Mouse (Mus musculus) spleen, postnatal 36 days (tissue): Measurements from ENCODE around the gene Sult3a2.
"Not testable (repeated sequence)": the region's sequence is repeated elsewhere in the genome, so short reads cannot be mapped to it uniquely, and the experiment has no call there.

Experiments
- DNase-seq, 2 experiments: peaks; one replicate each; pipeline ENCODE4 v3.0.0; 2022; ENCODE audit warnings: low spot score in 2 of 2, mixed read lengths in 1 of 2

The Sult3a2 gene

GRCm38 (mm10) chr10:33786604-33787003, at the start of gene Sult3a2:
Gene Sult3a2, minus strand, starts transcription at chr10:33786704.
- no peak for DNase-seq

- no peak for DNase-seq
Measured at GRCm38 (mm10) chr10:33820892-33821291, 34.4 kb upstream of the Sult3a2 start.

GRCm38 (mm10) chr10:33816923-33817322, 30.4 kb upstream of the Sult3a2 start:
- DNase-seq, result no peak

- no peak for DNase-seq
Measured at GRCm38 (mm10) chr10:33814266-33814665, 27.8 kb upstream of the Sult3a2 start.

GRCm38 (mm10) chr10:33811807-33812206, 25.3 kb upstream of the Sult3a2 start:
- DNase-seq, result no peak

GRCm38 (mm10) chr10:33797221-33797949, 10.9 kb upstream of the Sult3a2 start:
- DNase-seq, result not testable (repeated sequence)

GRCm38 (mm10) chr10:33796269-33796915, 9.9 kb upstream of the Sult3a2 start:
- DNase-seq, result not testable (repeated sequence)

- DNase-seq, result not testable (repeated sequence)
Measured at GRCm38 (mm10) chr10:33792166-33792565, 5.7 kb upstream of the Sult3a2 start.

- no peak for DNase-seq
Measured at GRCm38 (mm10) chr10:33787541-33787940, 1.0 kb upstream of the Sult3a2 start.

- DNase-seq, result not testable (repeated sequence)
Measured at GRCm38 (mm10) chr10:33735251-33735650, 51.3 kb downstream of the Sult3a2 start.

- DNase-seq, result no peak
Measured at GRCm38 (mm10) chr10:33733241-33733640, 53.3 kb downstream of the Sult3a2 start.

GRCm38 (mm10) chr10:33732409-33733185, 53.9 kb downstream of the Sult3a2 start:
- no peak for DNase-seq

GRCm38 (mm10) chr10:33723764-33724163, 62.7 kb downstream of the Sult3a2 start:
- no peak for DNase-seq

GRCm38 (mm10) chr10:33721827-33722438, 64.6 kb downstream of the Sult3a2 start:
- DNase-seq, result no peak
